Mouse (Mus musculus): ENCODE results near the gene Prpf19. TPM values are rescaled to one million over a fixed set of nuclear protein-coding genes. Genes with fewer than 3 reads are reported as not detected.

Gene Prpf19
- polyA plus RNA-seq, 1 experiment from 2014 or later: 37.7 TPM

DNA sequence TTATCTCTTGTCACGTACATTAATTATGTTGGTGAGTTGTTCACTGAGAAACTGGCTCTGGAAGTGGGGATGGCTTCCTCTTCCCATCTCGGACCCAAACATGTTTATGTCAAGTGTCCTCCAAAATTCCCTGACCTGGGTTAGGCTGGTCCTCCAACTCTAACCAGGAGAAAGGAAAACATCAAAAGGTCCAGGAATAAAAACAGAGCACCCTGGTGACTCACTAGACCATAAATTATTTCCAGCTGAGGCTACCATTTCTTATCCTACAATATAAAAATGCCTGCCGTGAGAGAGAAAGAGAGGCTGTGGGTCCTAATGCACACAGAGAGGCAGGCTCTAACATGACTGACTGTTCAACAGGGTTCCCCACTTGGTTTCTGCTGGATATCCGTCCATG lies 29.2 kb downstream of the Prpf19 start:
- ATAC-seq (replicated peaks; ENCODE audit: extremely low read depth, insufficient read depth, low FRiP score): no peak
- Histone ChIP-seq H3K4me2 (ENCODE audit: low read depth, low read length) (no peak overlapping the region), H3K36me3 (ENCODE audit: control insufficient read depth, insufficient read depth) (no peaks in the 10 kb centered on the region), H3K4me3 (ENCODE audit: low read length) (no peak overlapping the region), H3K4me1 (ENCODE audit: control insufficient read depth, insufficient read depth, low read length) (peaks cover 9% of the 10 kb centered on the region; the same call in 1 of the 2 replicates), H3K27me3 (ENCODE audit: control insufficient read depth, insufficient read depth, low read length) (no peaks in the 10 kb centered on the region), H3K27ac (ENCODE audit: low read length) (no peak overlapping the region), H3K9me3 (replicated peaks; ENCODE audit: control insufficient read depth, low read length) (no peaks in the 10 kb centered on the region), H3K9ac (ENCODE audit: low read length) (no peak overlapping the region)
- 38% methylated on average over 4 of the region's 4 CpGs for WGBS

DNA sequence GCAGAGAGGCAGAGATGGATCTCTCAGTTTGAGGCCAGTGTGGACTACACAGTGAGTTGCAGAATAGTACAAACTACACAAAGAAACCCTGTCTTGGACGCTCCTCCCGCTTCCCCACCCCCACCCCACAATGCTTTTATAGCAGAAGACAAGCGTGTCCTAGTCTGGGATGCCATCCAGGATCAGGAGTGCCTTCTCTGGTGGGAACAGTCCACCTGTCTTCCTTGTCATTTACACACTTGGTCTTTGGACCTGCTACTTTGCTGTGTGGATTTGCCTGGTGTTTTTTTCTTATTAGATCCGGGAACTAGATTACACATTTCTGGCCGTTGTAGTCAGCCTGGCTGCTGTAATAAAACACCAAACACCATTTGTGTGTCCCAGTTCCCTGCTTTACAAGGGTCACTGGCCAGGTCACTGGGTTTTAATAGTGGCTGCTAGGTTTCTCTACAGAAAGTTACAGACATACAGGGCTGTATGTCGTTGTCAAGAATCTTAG lies 31.1 kb downstream of the Prpf19 start:
- 56% methylated on average over 6 of the region's 6 CpGs for WGBS
- H3K9ac ChIP-seq (ENCODE audit: low read length): no peak overlapping the region
- H3K4me3 ChIP-seq (ENCODE audit: low read length): no peak overlapping the region
- no peaks in the 10 kb centered on the region for H3K27me3 ChIP-seq (ENCODE audit: control insufficient read depth, insufficient read depth, low read length)
- H3K4me2 ChIP-seq (ENCODE audit: low read depth, low read length): no peak overlapping the region
- no peak for ATAC-seq (replicated peaks; ENCODE audit: extremely low read depth, insufficient read depth, low FRiP score)
- H3K4me1 ChIP-seq (ENCODE audit: control insufficient read depth, insufficient read depth, low read length): peaks cover 9% of the 10 kb centered on the region; the same call in 1 of the 2 replicates
- H3K27ac ChIP-seq (ENCODE audit: low read length): peak overlapping the region; percentile 51
- no peaks in the 10 kb centered on the region for H3K9me3 ChIP-seq (replicated peaks; ENCODE audit: control insufficient read depth, low read length)
- H3K36me3 ChIP-seq (ENCODE audit: control insufficient read depth, insufficient read depth): no peaks in the 10 kb centered on the region

DNA sequence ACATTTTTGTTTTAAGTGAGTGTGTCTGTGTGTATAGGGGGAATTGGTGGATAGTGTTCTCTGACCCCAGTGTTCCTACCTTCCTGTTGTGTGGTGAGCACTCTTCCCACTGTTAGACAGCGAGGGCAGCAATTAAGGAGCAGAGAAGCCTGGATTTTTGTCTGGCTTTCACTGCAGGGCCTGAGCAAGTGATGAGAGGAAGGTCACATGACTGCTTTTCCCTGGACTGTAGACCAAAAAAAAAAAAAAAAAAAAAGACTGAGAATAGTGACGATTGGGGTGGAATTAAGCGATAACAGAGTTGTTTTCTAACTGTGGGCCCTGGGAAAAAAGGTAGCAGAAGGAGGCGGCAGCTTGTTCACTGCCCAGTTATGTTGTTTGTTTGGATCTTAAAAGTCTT lies 31.6 kb downstream of the Prpf19 start:
- ATAC-seq (replicated peaks; ENCODE audit: extremely low read depth, insufficient read depth, low FRiP score): no peak
- no peak overlapping the region for H3K9ac ChIP-seq (ENCODE audit: low read length)
- 38% methylated on average over 4 of the region's 4 CpGs for WGBS

DNA sequence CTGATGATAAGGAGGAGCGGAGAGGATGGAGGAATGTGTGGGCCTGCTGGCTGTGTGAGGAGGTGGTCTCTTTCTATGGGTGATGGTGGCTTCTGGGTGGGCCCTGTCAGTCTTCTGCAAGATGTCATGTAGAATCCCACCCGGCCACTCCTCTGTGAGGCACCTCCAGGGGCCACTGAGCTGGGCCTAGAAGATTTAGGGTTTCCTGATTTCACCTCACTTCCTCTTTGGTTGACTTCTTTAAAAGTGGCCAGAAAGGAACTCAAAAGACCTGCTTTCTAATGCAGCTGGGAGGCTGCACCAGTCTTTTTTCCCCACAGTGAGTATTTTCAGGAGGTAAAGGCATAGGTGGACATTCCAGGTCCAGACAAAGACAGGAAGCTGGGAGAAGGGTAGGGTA lies 35.6 kb downstream of the Prpf19 start:
- H3K9ac ChIP-seq (ENCODE audit: low read length): no peak overlapping the region
- no peak overlapping the region for H3K27ac ChIP-seq (ENCODE audit: low read length)
- H3K4me1 ChIP-seq (ENCODE audit: control insufficient read depth, insufficient read depth, low read length): peaks cover 8% of the 10 kb centered on the region; the same call in 1 of the 2 replicates
- no peaks in the 10 kb centered on the region for H3K27me3 ChIP-seq (ENCODE audit: control insufficient read depth, insufficient read depth, low read length)
- WGBS: 53% methylated on average over 2 of the region's 2 CpGs
- H3K4me2 ChIP-seq (ENCODE audit: low read depth, low read length): no peak overlapping the region
- no peaks in the 10 kb centered on the region for H3K36me3 ChIP-seq (ENCODE audit: control insufficient read depth, insufficient read depth)
- no peak overlapping the region for H3K4me3 ChIP-seq (ENCODE audit: low read length)
- no peaks in the 10 kb centered on the region for H3K9me3 ChIP-seq (replicated peaks; ENCODE audit: control insufficient read depth, low read length)
- no peak for ATAC-seq (replicated peaks; ENCODE audit: extremely low read depth, insufficient read depth, low FRiP score)

More for the DNA sequence above, 31.6 kb downstream of the Prpf19 start:
- H3K27ac ChIP-seq (ENCODE audit: low read length): peak overlapping the region; percentile 51
- H3K4me3 ChIP-seq (ENCODE audit: low read length): no peak overlapping the region
- no peaks in the 10 kb centered on the region for H3K9me3 ChIP-seq (replicated peaks; ENCODE audit: control insufficient read depth, low read length)
- no peaks in the 10 kb centered on the region for H3K36me3 ChIP-seq (ENCODE audit: control insufficient read depth, insufficient read depth)
- H3K4me2 ChIP-seq (ENCODE audit: low read depth, low read length): no peak overlapping the region
- H3K4me1 ChIP-seq (ENCODE audit: control insufficient read depth, insufficient read depth, low read length): peaks cover 9% of the 10 kb centered on the region; the same call in 1 of the 2 replicates
- H3K27me3 ChIP-seq (ENCODE audit: control insufficient read depth, insufficient read depth, low read length): no peaks in the 10 kb centered on the region

DNA sequence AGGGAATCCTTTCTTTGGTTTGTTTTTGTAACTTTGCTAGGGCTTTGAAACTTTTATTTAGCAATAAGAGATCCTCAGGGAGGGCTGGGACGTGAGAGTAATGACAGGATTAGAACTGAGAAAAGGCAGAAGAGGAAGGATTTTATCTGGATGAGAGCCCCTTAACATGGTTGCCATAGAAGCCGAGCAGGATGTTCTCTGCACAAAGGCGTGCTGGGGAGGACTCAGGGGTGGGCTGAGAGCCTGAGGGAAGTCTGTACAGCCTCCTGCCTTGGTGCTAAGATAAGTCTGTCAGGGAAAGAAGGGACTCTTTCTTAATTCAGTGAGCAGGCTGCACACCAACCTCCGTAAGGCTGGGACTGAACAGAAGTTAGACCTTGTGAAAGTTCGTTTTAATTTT lies 40.0 kb downstream of the Prpf19 start:
- no peak overlapping the region for H3K4me2 ChIP-seq (ENCODE audit: low read depth, low read length)
- peaks cover 4% of the 10 kb centered on the region; the same call in 1 of the 2 replicates for H3K9me3 ChIP-seq (replicated peaks; ENCODE audit: control insufficient read depth, low read length)
- WGBS: 27% methylated on average over 5 of the region's 5 CpGs
- H3K4me3 ChIP-seq (ENCODE audit: low read length): no peak overlapping the region
- H3K4me1 ChIP-seq (ENCODE audit: control insufficient read depth, insufficient read depth, low read length): no peaks in the 10 kb centered on the region; the same call in 1 of the 2 replicates
- H3K9ac ChIP-seq (ENCODE audit: low read length): no peak overlapping the region
- peak overlapping the region; percentile 28 for H3K27ac ChIP-seq (ENCODE audit: low read length)
- no peaks in the 10 kb centered on the region for H3K36me3 ChIP-seq (ENCODE audit: control insufficient read depth, insufficient read depth)
- 0 out of 2 replicates have a peak, but pooled peaks have one; percentile 30 for ATAC-seq (replicated peaks; ENCODE audit: extremely low read depth, insufficient read depth, low FRiP score)
- H3K27me3 ChIP-seq (ENCODE audit: control insufficient read depth, insufficient read depth, low read length): peaks cover 2% of the 10 kb centered on the region; the same call in 1 of the 2 replicates

DNA sequence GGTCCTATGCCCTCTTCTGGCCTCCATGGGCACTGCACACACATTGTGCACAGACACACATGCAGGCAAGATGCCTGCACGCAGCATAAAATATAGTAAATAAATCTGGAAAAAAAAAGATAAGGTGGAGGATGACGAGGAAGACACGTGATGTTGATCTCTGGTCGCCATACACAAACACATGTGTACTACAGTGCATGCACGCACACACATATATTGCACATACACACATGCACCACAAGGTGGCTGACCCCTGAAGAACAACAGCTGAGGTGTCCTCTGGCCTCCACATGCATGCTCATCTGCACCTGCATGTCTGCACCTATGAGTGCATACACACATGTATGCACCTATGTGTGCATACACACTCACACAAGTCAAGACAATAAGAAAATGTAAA lies 41.0 kb downstream of the Prpf19 start:
- no peak overlapping the region for H3K27ac ChIP-seq (ENCODE audit: low read length)
- no peak overlapping the region for H3K4me2 ChIP-seq (ENCODE audit: low read depth, low read length)
- peaks cover 2% of the 10 kb centered on the region; the same call in 1 of the 2 replicates for H3K27me3 ChIP-seq (ENCODE audit: control insufficient read depth, insufficient read depth, low read length)
- WGBS: 93% methylated on average over 5 of the region's 5 CpGs
- ATAC-seq (replicated peaks; ENCODE audit: extremely low read depth, insufficient read depth, low FRiP score): no peak
- no peaks in the 10 kb centered on the region for H3K36me3 ChIP-seq (ENCODE audit: control insufficient read depth, insufficient read depth)
- peaks cover 4% of the 10 kb centered on the region; the same call in 1 of the 2 replicates for H3K9me3 ChIP-seq (replicated peaks; ENCODE audit: control insufficient read depth, low read length)
- peaks cover 8% of the 10 kb centered on the region for H3K4me1 ChIP-seq (ENCODE audit: control insufficient read depth, insufficient read depth, low read length)
- no peak overlapping the region for H3K4me3 ChIP-seq (ENCODE audit: low read length)
- no peak overlapping the region for H3K9ac ChIP-seq (ENCODE audit: low read length)

DNA sequence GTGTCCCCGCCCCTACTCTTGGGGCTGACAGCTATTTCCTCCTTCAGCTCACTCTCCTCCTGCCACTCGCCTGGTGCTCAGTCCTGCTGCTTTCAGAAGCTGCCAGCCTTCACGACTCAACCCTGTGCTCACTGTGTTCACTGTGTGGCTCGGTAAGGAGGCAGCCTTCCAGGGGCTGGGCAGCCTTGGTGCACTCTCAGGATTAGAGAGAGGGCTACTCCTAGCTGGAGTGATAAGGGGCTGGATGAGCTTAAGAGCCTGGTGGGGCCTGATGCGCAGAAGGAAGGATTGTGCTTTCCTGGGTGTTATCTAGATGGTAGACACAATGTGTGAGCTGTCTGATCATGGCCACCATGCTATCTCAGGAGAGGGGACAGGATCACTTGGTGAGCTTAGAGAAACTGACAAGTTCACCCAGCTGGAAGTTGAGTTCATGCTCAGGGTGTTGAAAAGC lies 42.1 kb downstream of the Prpf19 start, which contains the start of gene Ptgdr2:
Gene Ptgdr2, plus strand, starts transcription at position 51 of the 454 bp plus-strand sequence.
- Histone ChIP-seq H3K4me3 (ENCODE audit: low read length) (no peak within 1 kb of the TSS), H3K4me1 (ENCODE audit: control insufficient read depth, insufficient read depth, low read length) (peaks cover 11% of the 10 kb centered on the region), H3K9ac (ENCODE audit: low read length) (0 out of 2 replicates have a peak within 1 kb of the TSS, but pooled peaks have one; percentile 12), H3K27ac (ENCODE audit: low read length) (no peak within 1 kb of the TSS), H3K4me2 (ENCODE audit: low read depth, low read length) (no peak within 1 kb of the TSS), H3K9me3 (replicated peaks; ENCODE audit: control insufficient read depth, low read length) (peaks cover 4% of the 10 kb centered on the region; the same call in 1 of the 2 replicates), H3K27me3 (ENCODE audit: control insufficient read depth, insufficient read depth, low read length) (peaks cover 2% of the 10 kb centered on the region; the same call in 1 of the 2 replicates), H3K36me3 (ENCODE audit: control insufficient read depth, insufficient read depth) (peaks cover 2% of the 10 kb centered on the region)
- WGBS: 20% methylated on average over 5 of the region's 5 CpGs
- ATAC-seq (replicated peaks; ENCODE audit: extremely low read depth, insufficient read depth, low FRiP score): no peak

DNA sequence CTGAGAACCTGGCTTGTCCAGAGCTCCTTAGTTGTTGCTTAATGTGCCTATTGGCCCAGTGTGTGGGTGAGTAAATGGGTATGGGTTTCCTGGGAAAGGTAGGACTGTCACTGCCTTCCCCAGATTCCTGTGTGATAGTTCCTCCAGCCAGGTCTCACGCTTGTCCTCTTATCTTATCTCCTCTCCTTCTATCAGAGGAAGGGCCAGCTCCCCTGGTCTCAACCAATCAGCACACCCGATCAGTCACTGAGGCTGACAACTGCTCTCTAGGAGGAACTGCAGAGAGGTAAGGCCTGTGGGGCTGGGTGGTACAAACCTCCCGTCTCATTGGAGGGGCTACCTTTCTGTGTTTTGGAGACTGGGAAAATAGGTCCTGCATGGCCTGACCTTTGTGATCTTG lies 43.7 kb downstream of the Prpf19 start:
- ATAC-seq (replicated peaks; ENCODE audit: extremely low read depth, insufficient read depth, low FRiP score): no peak
- H3K4me2 ChIP-seq (ENCODE audit: low read depth, low read length): no peak overlapping the region
- peaks cover 2% of the 10 kb centered on the region; the same call in 1 of the 2 replicates for H3K27me3 ChIP-seq (ENCODE audit: control insufficient read depth, insufficient read depth, low read length)
- H3K9ac ChIP-seq (ENCODE audit: low read length): no peak overlapping the region
- peaks cover 11% of the 10 kb centered on the region for H3K4me1 ChIP-seq (ENCODE audit: control insufficient read depth, insufficient read depth, low read length)
- WGBS: 26% methylated on average over 3 of the region's 3 CpGs
- H3K36me3 ChIP-seq (ENCODE audit: control insufficient read depth, insufficient read depth): peaks cover 15% of the 10 kb centered on the region
- no peak overlapping the region for H3K27ac ChIP-seq (ENCODE audit: low read length)
- peaks cover 4% of the 10 kb centered on the region; the same call in 1 of the 2 replicates for H3K9me3 ChIP-seq (replicated peaks; ENCODE audit: control insufficient read depth, low read length)
- no peak overlapping the region for H3K4me3 ChIP-seq (ENCODE audit: low read length)

DNA sequence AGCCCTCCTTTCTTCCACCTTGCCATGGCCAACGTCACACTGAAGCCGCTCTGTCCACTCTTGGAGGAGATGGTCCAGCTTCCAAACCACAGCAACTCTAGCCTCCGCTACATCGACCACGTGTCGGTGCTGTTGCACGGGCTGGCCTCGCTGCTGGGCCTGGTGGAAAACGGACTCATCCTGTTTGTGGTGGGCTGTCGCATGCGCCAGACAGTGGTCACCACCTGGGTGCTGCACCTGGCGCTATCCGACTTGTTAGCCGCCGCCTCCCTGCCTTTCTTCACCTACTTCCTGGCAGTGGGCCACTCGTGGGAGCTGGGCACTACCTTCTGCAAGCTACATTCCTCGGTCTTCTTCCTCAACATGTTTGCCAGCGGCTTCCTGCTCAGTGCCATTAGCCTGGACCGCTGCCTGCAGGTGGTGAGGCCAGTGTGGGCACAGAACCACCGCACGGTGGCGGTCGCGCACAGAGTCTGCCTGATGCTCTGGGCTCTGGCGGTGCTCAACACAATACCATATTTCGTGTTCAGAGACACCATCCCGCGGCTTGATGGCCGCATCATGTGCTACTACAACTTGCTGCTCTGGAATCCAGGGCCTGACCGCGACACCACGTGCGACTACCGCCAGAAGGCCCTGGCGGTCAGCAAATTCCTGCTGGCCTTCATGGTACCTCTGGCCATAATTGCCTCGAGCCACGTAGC lies 45.2 kb downstream of the Prpf19 start:
- H3K4me1 ChIP-seq (ENCODE audit: control insufficient read depth, insufficient read depth, low read length): peaks cover 11% of the 10 kb centered on the region
- ATAC-seq (replicated peaks; ENCODE audit: extremely low read depth, insufficient read depth, low FRiP score): peak; percentile 63
- peaks cover 2% of the 10 kb centered on the region; the same call in 1 of the 2 replicates for H3K27me3 ChIP-seq (ENCODE audit: control insufficient read depth, insufficient read depth, low read length)
- peaks cover 4% of the 10 kb centered on the region; the same call in 1 of the 2 replicates for H3K9me3 ChIP-seq (replicated peaks; ENCODE audit: control insufficient read depth, low read length)
- H3K9ac ChIP-seq (ENCODE audit: low read length): peak overlapping the region; percentile 68
- no peak overlapping the region for H3K27ac ChIP-seq (ENCODE audit: low read length)
- 23% methylated on average over 37 of the region's 37 CpGs for WGBS
- peak overlapping the region; percentile 36 for H3K4me3 ChIP-seq (ENCODE audit: low read length)
- H3K36me3 ChIP-seq (ENCODE audit: control insufficient read depth, insufficient read depth): peaks cover 26% of the 10 kb centered on the region
- peak overlapping the region; percentile 79 for H3K4me2 ChIP-seq (ENCODE audit: low read depth, low read length)
